Mouse (Mus musculus) E14TG2a.4 (cell line): Measurements from ENCODE around the gene Cd300e.

ENCODE experiments used
- CTCF ChIP-seq: conservative IDR thresholded peaks from 2 replicates; pipeline ENCODE4 v1.5.1; 2014; ENCODE audit warnings: low read length
- NANOG ChIP-seq: IDR thresholded peaks from 2 replicates; pipeline ENCODE4 v1.6.1; 2014; ENCODE audit warnings: borderline replicate concordance, low read length, mixed read lengths
- POU5F1 ChIP-seq: IDR thresholded peaks from 2 replicates; pipeline ENCODE4 v1.6.1; 2014; ENCODE audit warnings: low read length, borderline replicate concordance

DNA sequence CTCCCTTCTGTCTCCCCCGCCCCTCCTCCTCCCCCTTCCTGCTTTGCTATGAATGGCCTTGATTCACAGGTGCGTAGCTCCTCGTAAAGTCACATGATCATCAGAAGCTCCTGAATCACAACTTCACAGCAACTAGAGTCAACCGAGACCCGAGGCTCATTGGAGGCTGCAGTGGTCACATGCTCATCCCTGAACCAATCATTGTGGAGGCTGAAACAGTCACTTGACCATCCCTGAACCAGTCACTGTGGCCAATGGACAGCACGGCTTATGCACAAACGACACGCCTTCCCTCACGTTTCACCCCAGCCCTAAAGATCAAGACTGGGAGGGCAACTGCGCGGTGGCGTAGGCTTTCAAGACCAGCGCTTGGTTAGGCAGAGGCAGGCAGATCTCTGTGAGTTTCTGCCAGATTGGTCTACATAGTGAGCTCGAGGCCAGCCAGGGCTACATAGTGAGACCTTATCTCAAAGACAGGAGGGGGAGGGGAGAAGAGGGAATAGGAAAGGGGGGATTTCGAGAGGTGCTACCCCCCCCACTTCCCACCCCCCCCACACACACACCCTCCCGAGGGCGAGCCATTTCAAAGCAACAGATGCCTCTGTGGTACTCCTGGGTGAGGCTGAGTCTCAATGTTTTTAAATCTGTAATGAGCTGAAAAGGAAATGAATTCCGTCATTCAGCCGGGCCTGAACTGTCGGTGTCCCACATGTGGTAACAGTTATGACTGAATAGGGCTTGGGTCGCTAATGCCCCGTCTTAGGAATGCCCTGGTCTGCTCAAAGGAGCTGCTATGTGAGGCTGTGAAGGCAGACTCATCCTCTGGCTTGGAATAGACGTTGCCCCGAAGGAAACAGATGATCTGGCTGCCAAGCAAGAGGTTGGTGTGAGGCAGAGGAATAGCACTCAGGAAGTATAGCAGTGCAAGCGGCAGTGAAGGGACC is 41.8 kb upstream of the Cd300e start:
- TF ChIP-seq CTCF, result no peak
- no peak for TF ChIP-seq POU5F1
- no peak for TF ChIP-seq NANOG
